Comparison of ENCODE assay signal across 8 mouse cellular contexts in genomic region chr9:119402253-119403235, GRCm38 (mm10). TPM values are rescaled to one million over a fixed set of nuclear protein-coding genes. Genes with fewer than 3 reads are reported as not detected.
DNase-seq lines count a peak whose midpoint lies in the region; TF ChIP-seq lines count a peak whose summit lies in the region.

No protein-coding gene starts in this region.

- H3K9ac ChIP-seq in liver, adult 2 months (ENCODE audit: low read depth, low read length), result peak overlapping the region; percentile 98

- no peak for TF ChIP-seq CTCF in kidney, adult 2 months (conservative IDR thresholded peaks at IDR 0.05; ENCODE audit: insufficient read depth, insufficient read length, low read depth, low read length)
- 0 out of 2 replicates have a peak, but pooled peaks have one; percentile 6 for TF ChIP-seq CTCF in liver, adult 2 months (IDR thresholded peaks at IDR 0.05; ENCODE audit: low read depth, low read length)

- under 1% methylated on average over 121 of the region's 127 CpGs for WGBS in kidney, adult 2 months
- WGBS in liver, adult 2 months, result 1% methylated on average over 117 of the region's 127 CpGs

- H3K27me3 ChIP-seq in kidney, adult 2 months (replicated peaks; ENCODE audit: control insufficient read depth, insufficient read depth, low read length), result no peaks in the 10 kb centered on the region
- H3K27me3 ChIP-seq in liver, adult 2 months (ENCODE audit: control insufficient read depth, insufficient read depth, low read length), result no peaks in the 10 kb centered on the region

- H3K4me3 ChIP-seq in kidney, adult 2 months (ENCODE audit: insufficient read depth, low read depth, low read length), result peak overlapping the region; percentile 93
- peak overlapping the region; percentile 93 for H3K4me3 ChIP-seq in liver, adult 2 months (ENCODE audit: insufficient read depth, low read depth, low read length)

- DNase-seq in left cerebral cortex, adult 18-20 months (ENCODE audit: low spot score in 2 of 2), result peak; percentile 31 to 58
- no peak for DNase-seq in left cerebral cortex, adult 11 months (ENCODE audit: low spot score)
- DNase-seq in embryo, embryonic 11 days, result peak; percentile 66
- peak; percentile 33 to 69 for DNase-seq in heart, adult 18-20 months
- DNase-seq in kidney, adult 2 months, result peak; percentile 54
- peak; percentile 50 for DNase-seq in liver, adult 2 months (ENCODE audit: extremely low read depth, low read depth, low spot score)
- peak; percentile 9 for DNase-seq in naive thymus-derived CD4-positive, alpha-beta T cell, adult 2 months (ENCODE audit: low read depth)
- peak; percentile 53 for DNase-seq in testis, postnatal 14 days (ENCODE audit: low spot score)

- H3K79me2 ChIP-seq in liver, adult 2 months (ENCODE audit: control insufficient read depth, insufficient read depth, low read length), result peaks cover 28% of the 10 kb centered on the region

- H3K36me3 ChIP-seq in kidney, adult 2 months (ENCODE audit: control insufficient read depth, insufficient read depth, low read length), result no peaks in the 10 kb centered on the region
- no peaks in the 10 kb centered on the region for H3K36me3 ChIP-seq in liver, adult 2 months (ENCODE audit: control insufficient read depth, insufficient read depth, low read length)

- TF ChIP-seq POLR2A in kidney, adult 2 months (IDR thresholded peaks at IDR 0.05; ENCODE audit: low read depth, low read length), result no peak
- no peak for TF ChIP-seq POLR2A in liver, adult 2 months (IDR thresholded peaks at IDR 0.05; ENCODE audit: extremely low read depth, insufficient read depth, low read length)

- H3K4me1 ChIP-seq in kidney, adult 2 months (ENCODE audit: control insufficient read depth, insufficient read depth, low read length), result peaks cover 13% of the 10 kb centered on the region
- peaks cover 16% of the 10 kb centered on the region for H3K4me1 ChIP-seq in liver, adult 2 months (ENCODE audit: control insufficient read depth, insufficient read depth, low read length)

- peak overlapping the region; percentile 94 for H3K27ac ChIP-seq in kidney, adult 2 months (ENCODE audit: insufficient read depth, low read depth, low read length)
- H3K27ac ChIP-seq in liver, adult 2 months (replicated peaks; ENCODE audit: insufficient read depth, low read depth, low read length), result peak overlapping the region; percentile 95

RNA-seq across cellular contexts. Expression of gene Acvr2b, which starts 0.6 kb away (rescaled TPM):
- 10 to 100 TPM; 15.5 to 16.4 TPM for total RNA-seq in left cerebral cortex, adult 18-20 months (2021)
- 1 to 10 TPM; 3.4 to 4.7 TPM for total RNA-seq in heart, adult 18-20 months (2021)
- polyA plus RNA-seq in kidney, adult 2 months (2012; rRNA removed), result 6.2 and 7.7 TPM in 2 replicates
- total RNA-seq in liver, adult 2 months (2014; rRNA removed), result 3.7 and 4.2 TPM in 2 replicates
- polyA plus RNA-seq in liver, adult 2 months (2012; rRNA removed), result 2.8 and 4.8 TPM in 2 replicates

RNA-seq across cellular contexts. Expression of gene Slc22a14, which starts 37.2 kb away (rescaled TPM):
- total RNA-seq in left cerebral cortex, adult 18-20 months (2021), result not detected
- not detected for total RNA-seq in heart, adult 18-20 months (2021)
- 1.7 and 2.1 TPM in 2 replicates for polyA plus RNA-seq in kidney, adult 2 months (2012; rRNA removed)
- total RNA-seq in liver, adult 2 months (2014; rRNA removed), result not detected in 2 replicates
- polyA plus RNA-seq in liver, adult 2 months (2012; rRNA removed), result not detected in 2 replicates

RNA-seq across cellular contexts. Expression of gene Exog, which starts 42.2 kb away (rescaled TPM):
- 10 to 100 TPM; 23.7 to 24.8 TPM for total RNA-seq in left cerebral cortex, adult 18-20 months (2021)
- 1 to 10 TPM; 2.7 to 4.0 TPM for total RNA-seq in heart, adult 18-20 months (2021)
- polyA plus RNA-seq in kidney, adult 2 months (2012; rRNA removed), result 1.7 and 2.2 TPM in 2 replicates
- 0.92 and 1.1 TPM in 2 replicates for total RNA-seq in liver, adult 2 months (2014; rRNA removed)
- polyA plus RNA-seq in liver, adult 2 months (2012; rRNA removed), result 0.85 and 1.1 TPM in 2 replicates

RNA-seq across cellular contexts. Expression of gene Xylb, which starts 45.4 kb away (rescaled TPM):
- 1 to 10 TPM; 4.1 to 4.3 TPM for total RNA-seq in left cerebral cortex, adult 18-20 months (2021)
- under 1 TPM; 0.26 to 0.30 TPM for total RNA-seq in heart, adult 18-20 months (2021)
- 449 and 451 TPM in 2 replicates for polyA plus RNA-seq in kidney, adult 2 months (2012; rRNA removed)
- total RNA-seq in liver, adult 2 months (2014; rRNA removed), result 204 and 276 TPM in 2 replicates
- 154 and 166 TPM in 2 replicates for polyA plus RNA-seq in liver, adult 2 months (2012; rRNA removed)

Comparison
In these comparisons a context has a peak if more than half of its experiments do, and no peak if none do; other contexts are left out.
1. RNA of gene Exog, which starts 42.2 kb away (total RNA-seq): 23.7 to 24.8 TPM in left cerebral cortex, adult 18-20 months; 2.7 to 4.0 TPM in heart, adult 18-20 months and 0.92 to 1.1 TPM in liver, adult 2 months; every median in the first group is over 4 times any median in the second.